Mouse (Mus musculus) bone marrow macrophage, adult 2 months (primary cell): ENCODE measurements around the gene Vwa7.

Experiments
- CTCF ChIP-seq: IDR thresholded peaks from 2 replicates; pipeline ENCODE4 v1.5.1; 2012; ENCODE audit warnings: low read depth, mild to moderate bottlenecking, low read length, moderate library complexity
- POLR2A ChIP-seq: IDR thresholded peaks from 2 replicates; pipeline ENCODE4 v1.6.1; 2012; ENCODE audit warnings: mild to moderate bottlenecking, low read depth, low read length, borderline replicate concordance

GRCm38 (mm10) chr17:35004075-35004717 is 12.2 kb upstream of the Vwa7 start:
- TF ChIP-seq POLR2A (no peak), CTCF (no peak)
